Mouse (Mus musculus) neural tube, embryonic 13.5 days (tissue): Measurements from ENCODE around the gene Lipo4. TPM values are rescaled to one million over a fixed set of nuclear protein-coding genes. Genes with fewer than 3 reads are reported as not detected.
"Not testable (repeated sequence)": the region's sequence is repeated elsewhere in the genome, so short reads cannot be mapped to it uniquely, and the experiment has no call there.

Experiments used
- ATAC-seq: fragments of 200-750 bp; cut with Nextera tagmentation; 2 replicates; pipeline ENCODE4 v1.8.0; 2017; ENCODE audit warnings: low read depth, mild to moderate bottlenecking, moderate TSS enrichment, moderate library complexity
- H3K27ac ChIP-seq: fragments of 300-500 bp; sonication (generic); replicated peaks from 2 replicates; pipeline ENCODE4 v1.5.1; 2015; ENCODE audit warnings: moderate library complexity, mild to moderate bottlenecking, inconsistent platforms
- H3K27me3 ChIP-seq: fragments of 300-500 bp; sonication (generic); 2 replicates; pipeline ENCODE4 v1.6.1; 2015; ENCODE audit warnings: mild to moderate bottlenecking, inconsistent platforms
- H3K36me3 ChIP-seq: fragments of 300-500 bp; sonication (generic); 2 replicates; pipeline ENCODE4 v1.6.1; 2015; ENCODE audit warnings: mild to moderate bottlenecking, inconsistent platforms
- H3K4me1 ChIP-seq: fragments of 300-500 bp; sonication (generic); replicated peaks from 2 replicates; pipeline ENCODE4 v1.6.1; 2015; ENCODE audit warnings: inconsistent platforms
- H3K4me2 ChIP-seq: fragments of 300-500 bp; sonication (generic); 2 replicates; pipeline ENCODE4 v1.6.1; 2015; ENCODE audit warnings: inconsistent platforms, mild to moderate bottlenecking, moderate library complexity
- H3K4me3 ChIP-seq: fragments of 300-500 bp; sonication (generic); 2 replicates; pipeline ENCODE4 v1.5.1; 2015; ENCODE audit warnings: mild to moderate bottlenecking, inconsistent platforms
- H3K9ac ChIP-seq: fragments of 300-500 bp; sonication (generic); 2 replicates; pipeline ENCODE4 v1.6.1; 2015; ENCODE audit warnings: moderate library complexity, mild to moderate bottlenecking, inconsistent platforms
- H3K9me3 ChIP-seq: fragments of 300-500 bp; sonication (generic); 2 replicates; pipeline ENCODE4 v1.6.1; 2016; ENCODE audit warnings: inconsistent platforms
- WGBS: fragments of 180-500 bp; shearing (Covaris S2); methylation state at CpG from one replicate; pipeline ENCODE4 v1.1.7; 2015; 5-methylcytosine and 5-hydroxymethylcytosine counted together
- polyA plus RNA-seq: library from polyadenylated mRNA; unstranded; fragments of >200 nt; fragmentation: Nextera tagmentation; extraction: Ambion mirVana; gene quantifications from 2 replicates; pipeline ENCODE4 v1.2.1, GENCODE M21; 2015

Lipo4 gene
- not detected in 2 replicates for polyA plus RNA-seq

DNA sequence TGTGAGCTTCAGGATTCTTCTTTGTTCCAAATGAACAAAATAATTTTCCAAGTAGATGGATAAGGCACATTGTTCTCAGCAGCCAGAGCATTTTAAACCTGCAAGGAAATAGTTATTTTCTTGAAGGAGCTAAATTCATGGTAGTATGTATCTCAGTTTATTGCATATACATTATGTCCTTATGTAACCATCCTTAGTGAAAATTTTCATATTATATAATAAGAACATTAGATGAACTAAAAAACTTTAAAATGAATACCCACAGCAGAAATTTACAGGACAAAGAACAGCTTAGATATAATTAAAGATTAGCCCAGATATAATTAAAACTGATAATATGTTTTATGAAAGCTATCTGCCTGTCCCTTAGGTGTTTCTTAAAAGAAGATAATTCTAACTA lies at the start of gene Lipo4:
Gene Lipo4, minus strand, starts transcription at position 101 of the 400 bp plus-strand sequence.
- no peak within 1 kb of the TSS for H3K4me3 ChIP-seq
- ATAC-seq, result no peak

GRCm38 (mm10) chr19:33456426-33456825 lies 61.2 kb downstream of the Lipo4 start:
- not testable (repeated sequence) for ATAC-seq

More for the DNA sequence above, at the start of gene Lipo4:
- H3K9ac ChIP-seq, result no peak within 1 kb of the TSS
- no peaks in the 10 kb centered on the region for H3K9me3 ChIP-seq
- H3K36me3 ChIP-seq, result no peaks in the 10 kb centered on the region
- no peaks in the 10 kb centered on the region for H3K27me3 ChIP-seq
- H3K4me1 ChIP-seq, result no peaks in the 10 kb centered on the region
- H3K27ac ChIP-seq, result no peak within 1 kb of the TSS
- no peak within 1 kb of the TSS for H3K4me2 ChIP-seq

DNA sequence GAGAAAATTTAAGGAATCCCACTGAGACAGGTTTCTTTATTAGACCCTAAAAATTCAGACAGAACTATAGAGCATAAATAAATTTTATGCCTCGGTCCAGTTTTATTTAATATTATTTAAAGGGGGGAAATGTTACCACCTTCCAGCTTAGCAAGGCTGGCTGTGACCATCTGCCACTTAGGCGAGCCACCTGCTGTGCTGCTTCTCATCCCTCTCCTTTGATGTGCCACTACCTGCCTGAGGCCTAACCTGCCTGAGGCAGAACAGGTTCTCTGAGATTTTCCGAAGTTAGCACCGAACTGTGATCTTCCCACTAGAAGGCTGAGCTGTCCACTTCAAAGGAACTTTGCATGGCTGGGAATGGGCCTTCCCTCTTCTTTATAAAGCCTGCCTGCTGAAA lies 63.9 kb downstream of the Lipo4 start:
- no peak overlapping the region for H3K4me2 ChIP-seq
- H3K27me3 ChIP-seq, result no peaks in the 10 kb centered on the region
- no peak for ATAC-seq
- H3K9me3 ChIP-seq, result 0 out of 2 replicates have a peak, but pooled peaks cover 7% of the 10 kb centered on the region
- H3K27ac ChIP-seq, result no peak overlapping the region
- H3K4me1 ChIP-seq, result no peaks in the 10 kb centered on the region
- 75% methylated on average over 4 of the region's 4 CpGs for WGBS
- no peak overlapping the region for H3K9ac ChIP-seq
- no peak overlapping the region for H3K4me3 ChIP-seq
- no peaks in the 10 kb centered on the region for H3K36me3 ChIP-seq

More at GRCm38 (mm10) chr19:33456426-33456825, 61.2 kb downstream of the Lipo4 start:
- not testable (repeated sequence) for H3K9me3 ChIP-seq, H3K4me2 ChIP-seq, H3K27ac ChIP-seq, H3K4me1 ChIP-seq, H3K4me3 ChIP-seq, H3K36me3 ChIP-seq, H3K9ac ChIP-seq, H3K27me3 ChIP-seq
- 59% methylated on average over 4 of the region's 4 CpGs for WGBS

Other genes starting within 250 kb of the Lipo4 start
- gene Rnls, start 125.5 kb downstream of the Lipo4 start, polyA plus RNA-seq, result 9.1 and 10.2 TPM in 2 replicates
- not detected in 2 replicates for gene Gm8978, start 107.5 kb upstream of the Lipo4 start, polyA plus RNA-seq
- gene Lipo2, start 233.6 kb upstream of the Lipo4 start, polyA plus RNA-seq, result 0.39 and 0.54 TPM in 2 replicates
- gene Lipo3, start 244.2 kb upstream of the Lipo4 start, polyA plus RNA-seq, result 13.8 and 15.0 TPM in 2 replicates